Mouse (Mus musculus) neural tube, embryonic 12.5 days (tissue): ENCODE measurements around the gene Hormad2. TPM values are rescaled to one million over a fixed set of nuclear protein-coding genes. Genes with fewer than 3 reads are reported as not detected.

Experiments
- ATAC-seq: fragments of 200-750 bp; cut with Nextera tagmentation; 2 replicates; pipeline ENCODE4 v1.8.0; 2017; ENCODE audit warnings: low read depth, mild to moderate bottlenecking, moderate TSS enrichment, moderate library complexity; ENCODE audit not compliant: low FRiP score
- H3K27ac ChIP-seq: fragments of 300-500 bp; sonication (generic); 2 replicates; pipeline ENCODE4 v1.5.1; 2016
- H3K27me3 ChIP-seq: fragments of 300-500 bp; sonication (generic); replicated peaks from 2 replicates; pipeline ENCODE4 v1.6.1; 2016; ENCODE audit warnings: mild to moderate bottlenecking
- H3K36me3 ChIP-seq: fragments of 300-500 bp; sonication (generic); 2 replicates; pipeline ENCODE4 v1.6.1; 2016; ENCODE audit warnings: mild to moderate bottlenecking
- H3K4me1 ChIP-seq: fragments of 300-500 bp; sonication (generic); 2 replicates; pipeline ENCODE4 v1.6.1; 2016
- H3K4me2 ChIP-seq: fragments of 300-500 bp; sonication (generic); replicated peaks from 2 replicates; pipeline ENCODE4 v1.6.1; 2016; ENCODE audit warnings: mild to moderate bottlenecking
- H3K4me3 ChIP-seq: fragments of 300-500 bp; sonication (generic); 2 replicates; pipeline ENCODE4 v1.5.1; 2016
- H3K9ac ChIP-seq: fragments of 300-500 bp; sonication (generic); 2 replicates; pipeline ENCODE4 v1.6.1; 2016; ENCODE audit warnings: mild to moderate bottlenecking
- H3K9me3 ChIP-seq: fragments of 300-500 bp; sonication (generic); 2 replicates; pipeline ENCODE4 v1.6.1; 2016; ENCODE audit warnings: mild to moderate bottlenecking
- WGBS: fragments of 180-500 bp; shearing (Covaris S2); methylation state at CpG from one replicate; pipeline ENCODE4 v1.1.7; 2016; 5-methylcytosine and 5-hydroxymethylcytosine counted together
- polyA plus RNA-seq: library from polyadenylated mRNA; unstranded; fragments of >200 nt; fragmentation: Nextera tagmentation; extraction: Ambion mirVana; gene quantifications from 2 replicates; pipeline ENCODE4 v1.2.1, GENCODE M21; 2016

Gene Hormad2
- polyA plus RNA-seq, 1 experiment from 2014 or later = not detected

GRCm38 (mm10) chr11:4335810-4336692 lies 104.9 kb downstream of the Hormad2 start:
- Histone ChIP-seq H3K4me1 (no peaks in the 10 kb centered on the region), H3K9me3 (no peaks in the 10 kb centered on the region), H3K27me3 (no peaks in the 10 kb centered on the region), H3K4me2 (no peak overlapping the region), H3K27ac (no peak overlapping the region), H3K9ac (no peak overlapping the region), H3K36me3 (no peaks in the 10 kb centered on the region), H3K4me3 (no peak overlapping the region)
- ATAC-seq = no peak
- 74% methylated on average over 10 of the region's 10 CpGs for whole genome bisulfite sequencing

- no peaks in the 10 kb centered on the region for H3K27me3 ChIP-seq
- no peak overlapping the region for H3K4me3 ChIP-seq
- H3K36me3 ChIP-seq = no peaks in the 10 kb centered on the region
- H3K4me2 ChIP-seq = no peak overlapping the region
- H3K4me1 ChIP-seq = no peaks in the 10 kb centered on the region
- no peak overlapping the region for H3K9ac ChIP-seq
- WGBS = 89% methylated on average over 2 of the region's 2 CpGs
- H3K27ac ChIP-seq = no peak overlapping the region
- ATAC-seq = no peak
- no peaks in the 10 kb centered on the region for H3K9me3 ChIP-seq
Observed at GRCm38 (mm10) chr11:4332961-4333360, 107.9 kb downstream of the Hormad2 start.

GRCm38 (mm10) chr11:4328188-4328587 lies 112.7 kb downstream of the Hormad2 start:
- Histone ChIP-seq H3K4me3 (no peak overlapping the region), H3K4me2 (no peak overlapping the region), H3K27me3 (no peaks in the 10 kb centered on the region), H3K4me1 (no peaks in the 10 kb centered on the region), H3K27ac (no peak overlapping the region), H3K9me3 (no peaks in the 10 kb centered on the region), H3K9ac (no peak overlapping the region), H3K36me3 (no peaks in the 10 kb centered on the region)
- ATAC-seq = no peak
- WGBS = 89% methylated on average over 3 of the region's 3 CpGs

GRCm38 (mm10) chr11:4323481-4323880 lies 117.4 kb downstream of the Hormad2 start:
- ATAC-seq = no peak
- WGBS = 72% methylated on average over 11 of the region's 11 CpGs
- H3K27me3 ChIP-seq = no peaks in the 10 kb centered on the region
- H3K4me2 ChIP-seq = no peak overlapping the region
- H3K4me3 ChIP-seq = no peak overlapping the region
- no peak overlapping the region for H3K27ac ChIP-seq
- H3K9ac ChIP-seq = no peak overlapping the region
- H3K36me3 ChIP-seq = no peaks in the 10 kb centered on the region
- H3K4me1 ChIP-seq = no peaks in the 10 kb centered on the region
- no peaks in the 10 kb centered on the region for H3K9me3 ChIP-seq

- Histone ChIP-seq H3K4me1 (no peaks in the 10 kb centered on the region), H3K4me2 (no peak overlapping the region), H3K9me3 (no peaks in the 10 kb centered on the region), H3K27ac (no peak overlapping the region), H3K9ac (no peak overlapping the region), H3K27me3 (no peaks in the 10 kb centered on the region), H3K4me3 (no peak overlapping the region), H3K36me3 (no peaks in the 10 kb centered on the region)
- no peak for ATAC-seq
- WGBS = 65% methylated on average over 6 of the region's 6 CpGs
Observed at GRCm38 (mm10) chr11:4322943-4323342, 118.0 kb downstream of the Hormad2 start.

GRCm38 (mm10) chr11:4320876-4321275 lies 120.0 kb downstream of the Hormad2 start:
- Histone ChIP-seq H3K9ac (no peak overlapping the region), H3K4me2 (no peak overlapping the region), H3K9me3 (no peaks in the 10 kb centered on the region), H3K4me1 (no peaks in the 10 kb centered on the region), H3K4me3 (no peak overlapping the region), H3K27ac (no peak overlapping the region), H3K27me3 (no peaks in the 10 kb centered on the region), H3K36me3 (no peaks in the 10 kb centered on the region)
- no peak for ATAC-seq
- 76% methylated on average over 4 of the region's 4 CpGs for WGBS

- no peaks in the 10 kb centered on the region for H3K9me3 ChIP-seq
- no peak for ATAC-seq
- no peak overlapping the region for H3K27ac ChIP-seq
- no peak overlapping the region for H3K4me3 ChIP-seq
- no peak overlapping the region for H3K4me2 ChIP-seq
- no peak overlapping the region for H3K9ac ChIP-seq
- H3K36me3 ChIP-seq = no peaks in the 10 kb centered on the region
- no peaks in the 10 kb centered on the region for H3K4me1 ChIP-seq
- no peaks in the 10 kb centered on the region for H3K27me3 ChIP-seq
- 89% methylated on average over 14 of the region's 14 CpGs for WGBS
Observed at GRCm38 (mm10) chr11:4319212-4319955, 121.5 kb downstream of the Hormad2 start.

GRCm38 (mm10) chr11:4318011-4318410 lies 122.9 kb downstream of the Hormad2 start:
- Histone ChIP-seq H3K27ac (no peak overlapping the region), H3K4me1 (no peaks in the 10 kb centered on the region), H3K9ac (no peak overlapping the region), H3K4me3 (no peak overlapping the region), H3K9me3 (no peaks in the 10 kb centered on the region), H3K4me2 (no peak overlapping the region), H3K27me3 (no peaks in the 10 kb centered on the region; the same call in 1 of the 2 replicates), H3K36me3 (no peaks in the 10 kb centered on the region)
- ATAC-seq = no peak
- 71% methylated on average over 3 of the region's 3 CpGs for WGBS

GRCm38 (mm10) chr11:4317287-4317686 lies 123.6 kb downstream of the Hormad2 start:
- Histone ChIP-seq H3K36me3 (no peaks in the 10 kb centered on the region), H3K4me1 (no peaks in the 10 kb centered on the region), H3K4me2 (no peak overlapping the region), H3K9me3 (no peaks in the 10 kb centered on the region), H3K9ac (no peak overlapping the region), H3K4me3 (no peak overlapping the region), H3K27ac (no peak overlapping the region), H3K27me3 (no peaks in the 10 kb centered on the region; the same call in 1 of the 2 replicates)
- no peak for ATAC-seq
- WGBS = 81% methylated on average over 5 of the region's 5 CpGs

GRCm38 (mm10) chr11:4312180-4312579 lies 128.7 kb downstream of the Hormad2 start:
- no peak for ATAC-seq
- H3K27me3 ChIP-seq = no peaks in the 10 kb centered on the region; the same call in 1 of the 2 replicates
- no peaks in the 10 kb centered on the region for H3K4me1 ChIP-seq
- no peak overlapping the region for H3K4me3 ChIP-seq
- H3K27ac ChIP-seq = no peak overlapping the region
- H3K4me2 ChIP-seq = no peak overlapping the region
- 79% methylated on average over 4 of the region's 4 CpGs for WGBS
- H3K9me3 ChIP-seq = no peaks in the 10 kb centered on the region
- no peaks in the 10 kb centered on the region for H3K36me3 ChIP-seq
- no peak overlapping the region for H3K9ac ChIP-seq

- Histone ChIP-seq H3K9ac (no peak overlapping the region), H3K36me3 (no peaks in the 10 kb centered on the region), H3K4me3 (no peak overlapping the region), H3K4me2 (no peak overlapping the region), H3K27ac (no peak overlapping the region), H3K4me1 (no peaks in the 10 kb centered on the region), H3K9me3 (no peaks in the 10 kb centered on the region), H3K27me3 (no peaks in the 10 kb centered on the region; the same call in 1 of the 2 replicates)
- WGBS = 84% methylated on average over 4 of the region's 4 CpGs
- no peak for ATAC-seq
Observed at GRCm38 (mm10) chr11:4310324-4310723, 130.6 kb downstream of the Hormad2 start.

- no peaks in the 10 kb centered on the region for H3K9me3 ChIP-seq
- H3K4me1 ChIP-seq = no peaks in the 10 kb centered on the region
- no peak overlapping the region for H3K4me3 ChIP-seq
- no peak overlapping the region for H3K27ac ChIP-seq
- ATAC-seq = no peak
- H3K27me3 ChIP-seq = no peaks in the 10 kb centered on the region; the same call in 1 of the 2 replicates
- no peak overlapping the region for H3K9ac ChIP-seq
- 85% methylated on average over 4 of the region's 4 CpGs for WGBS
- no peak overlapping the region for H3K4me2 ChIP-seq
- no peaks in the 10 kb centered on the region for H3K36me3 ChIP-seq
Observed at GRCm38 (mm10) chr11:4309613-4310012, 131.3 kb downstream of the Hormad2 start.
